Mouse (Mus musculus): ENCODE measurements around the gene Pik3r3.

DNA sequence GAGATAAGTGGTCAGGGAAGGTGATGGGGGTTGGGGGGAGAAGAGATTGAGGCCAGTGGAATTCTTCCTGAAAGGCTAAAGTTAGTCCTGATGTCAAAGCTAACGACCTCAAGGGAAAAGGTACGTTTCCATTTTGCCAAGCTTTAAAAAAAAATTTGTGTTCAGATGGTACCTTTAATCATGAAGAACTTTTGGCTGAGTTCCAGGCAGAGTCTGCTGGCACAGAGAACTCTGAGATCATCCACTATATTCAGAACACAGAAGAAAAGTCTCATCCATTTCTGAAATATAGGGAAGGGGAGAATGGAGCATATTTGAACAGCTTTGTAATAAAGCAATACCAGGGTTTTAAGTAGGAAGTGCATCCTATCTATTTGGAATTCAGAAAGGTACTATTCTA lies 4.4 kb upstream of the Pik3r3 start:
- no peak for TF ChIP-seq POLR2A (IDR thresholded peaks at IDR 0.05; ENCODE audit: low read depth, low read length)
- no peak for TF ChIP-seq USF1 (IDR thresholded peaks at IDR 0.05; ENCODE audit: low read depth, low read length)
- TF ChIP-seq MAZ (IDR thresholded peaks at IDR 0.05; ENCODE audit: low read depth, low read length): no peak
- no peak for TF ChIP-seq CHD1 (IDR thresholded peaks at IDR 0.05; ENCODE audit: low read depth, low read length)
- no peak for TF ChIP-seq USF2 (conservative IDR thresholded peaks at IDR 0.05; ENCODE audit: low read depth, low read length)
- no peak for TF ChIP-seq HCFC1 (IDR thresholded peaks at IDR 0.05; ENCODE audit: low read depth, low read length)
- no peak for TF ChIP-seq ZNF384 (IDR thresholded peaks at IDR 0.05; ENCODE audit: low read depth, low read length)
- TF ChIP-seq ZKSCAN1 (IDR thresholded peaks at IDR 0.05; ENCODE audit: borderline replicate concordance, low read depth, low read length): no peak
- TF ChIP-seq MAFK (IDR thresholded peaks at IDR 0.05; ENCODE audit: insufficient replicate concordance, low read length): no peak
- no peak for TF ChIP-seq CTCF (conservative IDR thresholded peaks at IDR 0.05 in 1 of 2, IDR thresholded peaks at IDR 0.05 in 1 of 2; ENCODE audit: low read depth in 2 of 2, low read length in 2 of 2)
- no peak for TF ChIP-seq EP300 (IDR thresholded peaks at IDR 0.05; ENCODE audit: low read length)
- no peak for TF ChIP-seq MEF2A (IDR thresholded peaks at IDR 0.05; ENCODE audit: borderline replicate concordance, low read depth, low read length)
- no peak for TF ChIP-seq ZMIZ1 (IDR thresholded peaks at IDR 0.05; ENCODE audit: low read depth, low read length)
